Mouse (Mus musculus) left cerebral cortex, adult 11 months (tissue): Measurements from ENCODE around the gene Ubald2.

ENCODE experiments used
- DNase-seq: peaks from one replicate; pipeline ENCODE4 v3.0.0; 2022; ENCODE audit warnings: low spot score

Gene Ubald2

GRCm38 (mm10) chr11:116434287-116434966 lies 533 bp downstream of the Ubald2 start:
- no peak for DNase-seq

GRCm38 (mm10) chr11:116434967-116435752 lies 1.3 kb downstream of the Ubald2 start:
- DNase-seq: no peak

GRCm38 (mm10) chr11:116435992-116436724 lies 2.3 kb downstream of the Ubald2 start:
- DNase-seq: no peak

- no peak for DNase-seq
Measured at GRCm38 (mm10) chr11:116436725-116437331, 2.9 kb downstream of the Ubald2 start.

- DNase-seq: no peak
Measured at GRCm38 (mm10) chr11:116437541-116437940, 3.6 kb downstream of the Ubald2 start.

DNA sequence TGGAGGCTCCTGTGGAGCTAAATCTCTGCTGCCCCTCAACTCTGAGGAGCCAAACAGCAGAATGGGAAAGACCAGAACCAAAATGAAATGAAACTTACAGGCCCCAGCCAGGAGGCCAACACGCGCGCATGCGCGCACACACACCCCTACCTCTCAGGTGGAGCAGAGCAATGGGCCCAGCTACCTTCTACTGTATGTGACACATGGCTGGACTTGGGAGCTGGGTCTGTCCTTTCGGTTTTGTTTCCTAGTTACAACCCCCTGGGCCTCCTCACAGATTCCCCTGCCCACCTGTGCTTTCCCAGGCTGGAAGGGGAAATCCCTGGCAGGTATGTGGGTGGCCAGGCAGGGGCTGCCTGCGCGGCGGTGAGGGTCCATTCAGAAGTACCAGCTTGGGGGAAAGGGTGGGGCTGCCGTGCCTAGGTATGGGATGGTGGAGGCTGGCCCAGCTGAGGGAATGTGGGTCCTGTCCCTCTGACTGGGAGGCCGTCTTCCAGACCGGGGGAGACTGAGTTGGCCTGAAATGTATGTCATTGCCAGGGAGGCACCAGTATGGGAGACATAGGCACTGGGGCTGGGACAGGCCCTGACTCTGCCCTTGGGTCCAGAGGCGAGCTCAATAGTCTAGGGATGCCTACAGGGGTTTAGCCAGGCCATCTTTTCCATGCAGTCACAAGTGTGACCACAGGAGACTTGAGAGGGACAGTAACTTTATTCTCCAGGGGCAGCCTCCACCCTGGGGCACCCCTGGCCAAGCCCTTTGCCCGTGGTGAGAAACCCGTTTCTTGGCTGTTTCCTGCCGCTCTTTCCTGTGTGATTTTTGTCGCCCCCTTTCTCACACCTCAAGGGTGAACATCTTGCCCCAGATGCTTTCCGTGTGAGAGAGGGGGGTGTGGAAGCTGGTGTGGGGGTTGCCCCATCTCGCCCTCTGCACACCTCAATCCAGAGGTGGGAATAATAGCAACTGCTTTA lies 5.7 kb downstream of the Ubald2 start:
- DNase-seq: no peak

GRCm38 (mm10) chr11:116440408-116441068 lies 6.6 kb downstream of the Ubald2 start:
- no peak for DNase-seq

DNA sequence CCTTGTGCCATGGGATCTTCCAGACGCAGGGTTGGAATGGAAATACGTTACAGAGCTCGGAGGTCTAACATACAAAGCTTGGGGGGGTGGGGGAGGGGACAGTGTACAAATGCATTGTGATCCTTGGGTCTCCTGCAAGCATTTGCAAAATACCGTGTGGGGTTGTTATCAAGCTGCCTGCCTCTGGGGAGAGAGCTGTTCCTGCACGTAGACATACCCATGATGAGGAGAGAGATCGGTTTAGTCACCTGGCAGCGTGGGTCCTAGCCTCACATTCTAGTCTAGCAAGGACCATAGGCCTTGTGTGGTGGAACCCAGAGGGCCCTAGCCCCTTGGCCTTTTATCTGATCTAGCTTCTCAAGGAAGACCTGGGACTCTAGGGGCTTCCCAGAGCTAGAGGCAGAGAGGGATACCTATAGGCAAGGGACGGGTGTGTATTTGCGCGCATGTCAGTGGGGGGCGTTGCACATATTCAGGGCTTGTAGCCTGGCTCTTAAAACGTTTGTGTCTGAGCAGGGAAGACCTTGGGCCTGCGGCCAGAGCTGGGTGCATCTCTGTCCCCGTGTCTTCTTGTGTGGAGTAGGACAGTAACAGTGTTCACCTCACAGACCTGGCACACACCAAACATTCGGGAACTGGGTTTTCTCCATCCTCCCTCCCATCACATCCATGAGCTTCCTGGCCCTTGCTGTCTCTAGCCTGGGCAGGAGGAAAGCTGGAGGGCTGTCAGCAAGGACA lies 8.4 kb downstream of the Ubald2 start:
- no peak for DNase-seq

DNA sequence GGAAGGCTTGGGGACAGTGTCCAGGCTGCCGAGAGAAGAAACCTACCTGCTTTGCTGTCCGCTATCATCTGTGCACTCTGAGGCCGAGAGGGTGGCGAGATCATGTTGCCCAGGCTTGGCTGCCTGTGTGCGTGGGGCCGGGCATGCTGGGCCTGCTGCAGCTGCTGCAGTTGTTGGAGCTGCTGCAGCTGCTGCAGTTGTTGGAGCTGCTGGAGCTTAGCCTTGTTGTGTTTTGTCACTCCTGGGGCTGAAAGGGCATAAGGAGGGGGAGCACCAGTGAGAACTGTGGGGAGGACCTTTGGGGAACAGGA lies 8.9 kb downstream of the Ubald2 start:
- no peak for DNase-seq

- DNase-seq: no peak
Measured at GRCm38 (mm10) chr11:116443311-116443710, 9.4 kb downstream of the Ubald2 start.

GRCm38 (mm10) chr11:116443935-116444334 lies 10.0 kb downstream of the Ubald2 start:
- DNase-seq: no peak

DNA sequence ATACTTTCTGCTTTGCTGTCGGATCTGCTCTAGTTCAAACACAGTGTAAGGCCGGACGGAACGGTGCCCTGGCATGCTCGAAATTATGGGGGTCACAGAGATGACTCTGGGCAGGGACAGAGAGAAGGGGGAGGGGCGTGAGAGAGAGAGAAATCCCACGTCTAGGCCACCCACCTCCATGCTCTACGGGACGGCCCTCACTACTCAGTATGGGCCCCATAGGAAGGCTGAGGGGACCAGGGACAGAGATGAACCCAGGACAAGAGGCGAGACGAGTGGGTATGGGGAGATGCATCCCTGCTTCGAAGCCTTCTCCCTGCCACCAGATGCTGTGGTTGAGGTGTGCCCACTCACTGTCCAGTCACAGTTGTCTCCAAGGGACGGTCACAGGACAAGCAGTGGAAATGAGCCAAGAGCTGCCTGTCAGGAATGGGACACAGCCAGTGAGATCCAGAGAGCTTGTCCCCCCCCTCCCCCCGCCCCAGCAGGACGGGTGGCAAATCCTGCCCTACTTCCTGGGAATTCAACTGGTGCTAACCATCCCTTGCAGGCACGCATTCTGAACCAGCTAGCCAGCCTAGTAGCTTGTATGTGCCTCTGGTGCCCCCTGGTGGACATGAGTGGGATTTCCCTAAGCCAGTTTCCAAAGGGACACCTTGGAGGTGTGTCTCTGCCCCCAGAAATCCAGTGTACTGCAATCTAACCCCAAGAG lies 11.9 kb downstream of the Ubald2 start:
- peak; percentile 87 for DNase-seq

- DNase-seq: no peak
Measured at GRCm38 (mm10) chr11:116446308-116446887, 12.5 kb downstream of the Ubald2 start.

DNA sequence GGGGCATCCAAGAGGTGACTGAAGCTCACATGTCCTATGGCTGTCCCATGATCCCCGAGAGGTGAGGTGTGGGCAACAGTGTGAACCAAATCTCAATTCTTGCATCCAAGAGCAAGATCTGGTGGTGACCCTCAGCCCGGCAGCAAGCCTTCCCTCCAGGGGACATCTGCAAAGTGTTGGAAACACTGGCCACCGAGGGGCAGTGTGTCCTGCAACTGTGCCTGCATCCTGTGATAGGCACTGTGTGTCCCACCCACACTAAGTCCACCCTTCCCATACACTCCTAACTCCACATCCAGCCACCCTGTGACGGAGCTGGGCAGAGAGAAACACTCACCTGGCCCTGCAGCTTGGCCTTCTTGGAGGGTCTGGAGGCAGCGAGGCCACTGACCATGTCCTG lies 13.9 kb downstream of the Ubald2 start:
- DNase-seq: no peak

GRCm38 (mm10) chr11:116449341-116449740 lies 15.4 kb downstream of the Ubald2 start:
- no peak for DNase-seq

DNA sequence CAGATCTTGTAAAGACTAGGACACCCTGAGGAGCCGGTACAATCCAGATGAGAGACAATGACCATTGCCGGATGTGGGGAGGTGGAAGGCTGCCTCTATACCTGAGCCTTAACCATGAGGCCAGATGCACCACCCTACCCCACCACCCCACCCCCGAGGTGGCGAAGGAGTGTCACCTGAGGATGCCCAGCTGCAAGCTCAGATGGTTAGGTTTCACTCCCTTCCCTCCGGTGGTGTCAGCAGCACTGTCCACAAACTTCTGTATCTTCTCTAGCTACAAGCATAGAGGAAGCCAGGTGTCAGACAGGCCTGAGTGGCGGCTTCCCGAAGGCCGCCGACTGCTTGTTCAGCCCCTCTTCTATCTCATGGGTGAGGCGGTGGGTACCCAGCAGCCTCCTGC lies 20.0 kb downstream of the Ubald2 start:
- DNase-seq: no peak

DNA sequence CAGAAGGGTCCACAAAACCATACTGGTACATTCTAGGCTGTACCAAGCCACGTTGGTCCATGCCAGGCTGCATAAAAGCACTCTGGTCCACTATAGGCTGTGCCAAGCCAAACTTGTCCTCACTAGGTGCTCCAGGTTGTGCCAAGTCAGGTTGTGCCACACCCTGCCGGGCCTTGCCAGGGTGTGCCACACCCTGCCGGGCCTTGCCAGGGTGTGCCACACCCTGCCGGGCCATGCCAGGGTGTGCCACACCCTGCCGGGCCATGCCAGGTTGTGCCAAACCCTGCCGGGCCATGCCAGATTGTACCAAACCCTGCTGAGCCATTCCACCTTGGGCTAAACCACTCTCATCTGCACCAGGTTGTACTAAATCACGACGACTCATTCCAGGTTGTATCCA lies 22.3 kb downstream of the Ubald2 start:
- no peak for DNase-seq

- DNase-seq: no peak
Measured at GRCm38 (mm10) chr11:116459786-116460185, 25.9 kb downstream of the Ubald2 start.

GRCm38 (mm10) chr11:116463338-116463737 lies 29.4 kb downstream of the Ubald2 start:
- no peak for DNase-seq
